Mouse (Mus musculus) cerebellum, adult 2 months (tissue): Measurements from ENCODE around the gene Mast4.

Experiments used
- CTCF ChIP-seq: fragments of 200-500 bp; IDR thresholded peaks from 2 replicates; pipeline ENCODE4 v1.5.1; 2011; ENCODE audit warnings: low read depth, mild to moderate bottlenecking, control low read depth, low read length, moderate library complexity, borderline replicate concordance; ENCODE audit not compliant: insufficient read depth
- POLR2A ChIP-seq: fragments of 200-500 bp; IDR thresholded peaks from 2 replicates; pipeline ENCODE4 v1.6.1; 2011; ENCODE audit warnings: low read length, control low read depth, borderline replicate concordance; ENCODE audit not compliant: insufficient read depth

GRCm38 (mm10) chr13:102753714-102754556, 580.4 kb downstream of the Mast4 start:
- TF ChIP-seq CTCF (no peak), POLR2A (no peak)
